Mouse (Mus musculus) myocyte (in vitro differentiated cells): ENCODE measurements around the gene Ap1m1.

ENCODE experiments used
- CEBPB ChIP-seq: IDR thresholded peaks from 2 replicates; pipeline ENCODE4 v1.6.1; 2011; ENCODE audit warnings: mild to moderate bottlenecking, moderate library complexity; ENCODE audit not compliant: poor library complexity, insufficient read depth, severe bottlenecking
- MAX ChIP-seq: IDR thresholded peaks from one replicate; pipeline ENCODE4 v1.6.1; 2011; ENCODE audit warnings: low read depth, mild to moderate bottlenecking, control low read depth
- MYOD1 ChIP-seq, 3 experiments: IDR thresholded peaks; one replicate each; pipeline ENCODE4 v1.6.1; 2011; ENCODE audit warnings: control low read depth in 2 of 3, low read depth in 2 of 3, mild to moderate bottlenecking in 2 of 3, moderate library complexity in 1 of 3; ENCODE audit not compliant: insufficient read length in 2 of 3, control insufficient read depth in 1 of 3
- POLR2A ChIP-seq: IDR thresholded peaks from one replicate; pipeline ENCODE4 v1.6.1; 2011; ENCODE audit warnings: low read depth, mild to moderate bottlenecking, control low read depth, moderate library complexity; ENCODE audit not compliant: insufficient read length
- POLR2AphosphoS2 ChIP-seq: IDR thresholded peaks from one replicate; pipeline ENCODE4 v1.6.1; 2011; ENCODE audit warnings: low read depth, control low read depth; ENCODE audit not compliant: insufficient read length
- USF1 ChIP-seq: IDR thresholded peaks from one replicate; pipeline ENCODE4 v1.6.1; 2011; ENCODE audit warnings: low read depth, mild to moderate bottlenecking, control low read depth, moderate library complexity

DNA sequence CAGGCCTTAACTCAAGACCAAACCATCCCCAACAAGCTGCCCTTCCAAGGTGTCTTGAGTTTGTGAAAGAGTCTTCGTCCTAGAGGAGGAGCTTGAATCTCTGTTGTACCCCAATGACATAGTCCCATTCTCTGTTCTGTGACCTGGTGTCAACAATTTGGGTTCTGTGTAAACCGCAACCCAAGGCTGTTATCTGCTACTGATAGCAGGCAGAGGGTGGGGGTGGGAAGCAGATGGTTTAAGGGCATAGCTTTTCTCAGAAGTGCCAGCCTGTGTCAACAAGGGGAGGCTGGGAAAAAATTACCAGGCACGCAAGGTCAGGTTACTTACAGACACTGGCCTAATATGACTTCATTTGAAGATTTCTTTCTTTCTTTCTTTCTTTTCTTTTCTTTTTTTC is 37.4 kb downstream of the Ap1m1 start:
- no peak for TF ChIP-seq POLR2A
- TF ChIP-seq CEBPB: no peak
- TF ChIP-seq POLR2AphosphoS2: no peak
- no peak for TF ChIP-seq MAX
- no peak for TF ChIP-seq MYOD1 (IDR thresholded peaks at IDR 0.05; ENCODE audit: control insufficient read depth in 1 of 3, insufficient read length in 2 of 3, low read depth in 2 of 3)
- no peak for TF ChIP-seq USF1
